25 mouse cellular contexts compared by ENCODE assay signal in the genomic region with DNA sequence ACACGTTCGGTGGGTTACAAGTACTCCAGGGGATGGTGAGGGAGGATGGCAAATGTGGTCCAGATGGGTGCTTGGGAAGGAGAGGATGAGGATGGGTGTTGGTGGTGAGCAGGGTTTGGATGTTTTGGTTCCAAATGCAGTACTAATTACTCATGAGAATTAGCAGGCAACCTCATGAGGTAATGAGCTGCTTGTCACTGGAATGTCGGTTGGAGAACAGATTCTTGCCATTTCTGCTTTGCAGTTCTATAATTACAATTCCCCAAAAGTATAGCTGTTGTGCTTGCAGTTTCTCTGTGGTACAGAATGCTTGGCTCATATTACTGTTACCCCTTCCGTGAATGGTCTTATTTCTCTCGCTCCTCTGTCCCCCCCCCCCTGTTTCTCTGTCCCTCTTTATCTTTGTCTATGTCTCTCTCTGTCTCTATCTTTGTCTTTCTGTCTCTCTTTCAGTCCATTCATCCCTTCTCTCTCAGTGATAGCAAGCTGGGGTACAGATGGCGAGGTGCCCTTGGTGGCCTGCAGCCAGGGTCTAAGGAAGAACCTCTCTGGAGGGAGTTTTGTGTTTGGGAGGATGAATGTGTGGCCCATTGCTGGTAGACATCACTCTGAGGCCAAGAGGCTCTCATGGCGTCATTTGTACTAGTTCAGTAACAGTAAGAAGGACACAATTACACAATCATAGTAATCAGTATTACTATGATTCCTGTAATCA.
"Had no signal": no experiment of that assay in that cellular context is flagged by ENCODE, and none has a peak within 500 bp of the region (broad histone marks: within the 10 kb centered on the region; RNA-seq: fewer than 3 reads in every experiment).

No protein-coding gene starts in this region.

- H3K9me3 ChIP-seq: heart, embryonic 13.5 days; heart, embryonic 15.5 days; hindbrain, embryonic 13.5 days; hindbrain, embryonic 15.5 days; kidney, embryonic 15.5 days; limb, embryonic 13.5 days; limb, embryonic 15.5 days; liver, embryonic 13.5 days; liver, embryonic 15.5 days had no signal

- H3K27me3 ChIP-seq: heart, embryonic 13.5 days; heart, embryonic 15.5 days; hindbrain, embryonic 13.5 days; hindbrain, embryonic 15.5 days; kidney, embryonic 15.5 days; limb, embryonic 13.5 days; limb, embryonic 15.5 days; liver, embryonic 13.5 days; liver, embryonic 15.5 days had no signal

- DNase-seq: gastrocnemius, postnatal 14 days; gastrocnemius, postnatal 36 days; heart, adult 11 months; heart, postnatal 14 days; heart, postnatal 36 days; kidney, adult 11 months; kidney, adult 2 months; kidney, adult 9 months; kidney, postnatal 14 days; layer of hippocampus, adult 9-11 months; layer of hippocampus, postnatal 36 days; liver, embryonic 13.5 days had no signal

- H3K9ac ChIP-seq: heart, embryonic 13.5 days; heart, embryonic 15.5 days; hindbrain, embryonic 13.5 days; hindbrain, embryonic 15.5 days; kidney, embryonic 15.5 days; limb, embryonic 13.5 days; limb, embryonic 15.5 days; liver, embryonic 13.5 days; liver, embryonic 15.5 days had no signal

- H3K27ac ChIP-seq: heart, adult 2 months; heart, embryonic 13.5 days; heart, embryonic 15.5 days; hindbrain, embryonic 13.5 days; hindbrain, embryonic 15.5 days; hindbrain, postnatal 0 days; kidney, embryonic 15.5 days; kidney, postnatal 0 days; limb, embryonic 13.5 days; limb, embryonic 15.5 days; liver, embryonic 13.5 days; liver, embryonic 15.5 days had no signal

- H3K36me3 ChIP-seq: heart, embryonic 13.5 days; heart, embryonic 15.5 days; hindbrain, embryonic 13.5 days; hindbrain, embryonic 15.5 days; kidney, embryonic 15.5 days; limb, embryonic 13.5 days; limb, embryonic 15.5 days; liver, embryonic 13.5 days; liver, embryonic 15.5 days had no signal

- H3K4me3 ChIP-seq: heart, adult 2 months; heart, embryonic 13.5 days; heart, embryonic 15.5 days; hindbrain, embryonic 13.5 days; hindbrain, embryonic 15.5 days; kidney, embryonic 15.5 days; limb, embryonic 13.5 days; limb, embryonic 15.5 days; liver, embryonic 13.5 days; liver, embryonic 15.5 days had no signal

- H3K4me2 ChIP-seq: heart, embryonic 11.5 days; heart, embryonic 13.5 days; heart, embryonic 15.5 days; hindbrain, embryonic 13.5 days; hindbrain, embryonic 15.5 days; kidney, embryonic 15.5 days; limb, embryonic 13.5 days; limb, embryonic 15.5 days; liver, embryonic 13.5 days; liver, embryonic 15.5 days had no signal

- ATAC-seq: hindbrain, postnatal 0 days; intestine, embryonic 16.5 days had no signal
